Mouse (Mus musculus): Measurements from ENCODE around the gene Engase. TPM values are rescaled to one million over a fixed set of nuclear protein-coding genes. Genes with fewer than 3 reads are reported as not detected.
A peak's percentile ranks its signal among the peaks of the same experiment; 100 is the strongest.

The Engase gene
- polyA plus RNA-seq, 1 experiment from 2014 or later, result 7.2 TPM

DNA sequence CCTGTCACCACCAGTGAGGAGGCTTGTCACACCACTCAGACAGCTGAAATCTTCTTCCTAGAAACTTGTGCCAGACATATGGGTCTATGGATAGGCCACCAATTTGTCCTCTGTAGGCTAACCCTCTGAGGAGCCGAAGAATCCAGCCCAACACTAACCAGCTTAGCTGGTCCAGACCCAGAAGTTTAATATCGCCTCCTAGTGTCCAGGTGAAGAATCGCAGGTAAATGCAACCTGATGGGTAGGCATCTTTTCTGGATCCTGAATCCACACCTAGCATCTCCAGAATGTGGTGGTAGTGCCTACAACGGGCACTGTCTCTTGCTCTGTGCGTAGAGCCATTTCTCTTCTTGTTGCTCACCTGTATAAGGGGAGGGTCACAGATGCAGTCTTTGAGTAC is 43.6 kb downstream of the Engase start:
- Histone ChIP-seq H3K9ac (no peak overlapping the region), H3K27me3 (no peaks in the 10 kb centered on the region), H3K36me3 (no peaks in the 10 kb centered on the region), H3K4me2 (replicated peaks) (no peak overlapping the region), H3K4me3 (no peak overlapping the region), H3K27ac (no peak overlapping the region), H3K9me3 (replicated peaks) (no peaks in the 10 kb centered on the region), H3K4me1 (peaks cover 27% of the 10 kb centered on the region)
- no peak for ATAC-seq (ENCODE audit: low FRiP score)
- WGBS, result 56% methylated on average over 5 of the region's 5 CpGs

DNA sequence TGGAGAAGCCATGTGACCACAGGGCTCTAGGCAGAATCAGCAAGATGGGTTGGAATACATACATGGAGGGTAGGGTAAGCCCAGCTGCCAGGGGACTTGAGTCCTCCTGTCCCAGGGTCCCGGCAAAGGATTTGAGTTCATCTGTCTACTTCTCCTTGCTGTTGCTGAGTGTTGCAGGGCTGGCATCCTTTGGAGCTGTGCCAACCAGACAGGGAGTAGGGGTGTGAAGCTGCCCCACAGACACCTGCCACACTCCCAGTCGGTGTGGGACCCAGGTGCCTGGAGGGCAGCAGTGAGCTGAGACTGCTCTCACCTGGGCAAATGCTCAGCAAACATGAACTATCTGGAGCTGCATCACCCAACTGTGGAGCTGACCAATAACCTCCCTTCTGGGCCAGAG is 44.3 kb downstream of the Engase start:
- Histone ChIP-seq H3K4me3 (no peak overlapping the region), H3K36me3 (no peaks in the 10 kb centered on the region), H3K9ac (no peak overlapping the region), H3K9me3 (replicated peaks) (no peaks in the 10 kb centered on the region), H3K27ac (no peak overlapping the region), H3K4me1 (peaks cover 32% of the 10 kb centered on the region), H3K4me2 (replicated peaks) (no peak overlapping the region), H3K27me3 (no peaks in the 10 kb centered on the region)
- 86% methylated on average over 2 of the region's 2 CpGs for WGBS
- ATAC-seq (ENCODE audit: low FRiP score), result no peak

DNA sequence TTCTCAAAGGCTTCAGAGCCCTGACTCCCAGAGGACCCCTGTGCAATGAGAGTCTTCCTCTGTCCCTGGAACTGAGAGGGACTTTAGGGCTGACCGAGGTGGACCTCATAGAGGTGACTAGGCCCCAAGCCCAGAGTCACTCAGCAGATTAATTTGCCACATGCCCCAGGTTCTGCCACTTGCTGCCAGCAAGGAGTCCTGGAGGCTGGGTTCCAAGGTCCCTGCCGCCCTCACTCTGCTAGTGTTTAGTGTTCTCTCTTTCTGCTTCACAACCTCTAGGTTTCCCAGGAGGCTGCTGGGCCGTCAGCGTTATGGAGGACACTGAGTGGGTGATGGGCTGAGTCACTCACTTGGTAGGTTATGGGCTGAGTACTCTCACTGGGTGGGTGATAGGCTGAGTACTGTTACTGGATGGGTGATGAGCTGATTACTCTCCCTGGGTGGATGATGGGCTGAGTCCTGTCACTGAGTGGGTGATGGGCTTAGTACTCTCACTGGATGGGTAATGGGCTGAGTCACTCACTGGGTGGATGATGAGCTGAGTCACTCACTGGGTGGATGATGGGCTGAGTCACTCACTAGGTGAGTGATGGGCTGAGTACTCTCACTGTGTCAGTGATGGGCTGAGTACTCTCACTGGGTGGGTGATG is 47.0 kb downstream of the Engase start:
- no peak overlapping the region for H3K4me2 ChIP-seq (replicated peaks)
- ATAC-seq (ENCODE audit: low FRiP score), result no peak
- peaks cover 4% of the 10 kb centered on the region; the same call in 1 of the 2 replicates for H3K27me3 ChIP-seq
- H3K9ac ChIP-seq, result no peak overlapping the region
- H3K36me3 ChIP-seq, result no peaks in the 10 kb centered on the region
- H3K4me3 ChIP-seq, result no peak overlapping the region
- 70% methylated on average over 4 of the region's 4 CpGs for WGBS
- H3K4me1 ChIP-seq, result peaks cover 20% of the 10 kb centered on the region
- no peak overlapping the region for H3K27ac ChIP-seq
- H3K9me3 ChIP-seq (replicated peaks), result no peaks in the 10 kb centered on the region

- Histone ChIP-seq H3K4me2 (replicated peaks) (no peak overlapping the region), H3K27me3 (peaks cover 4% of the 10 kb centered on the region; the same call in 1 of the 2 replicates), H3K4me3 (no peak overlapping the region), H3K27ac (peak overlapping the region; percentile 73), H3K9ac (no peak overlapping the region), H3K36me3 (no peaks in the 10 kb centered on the region), H3K9me3 (replicated peaks) (no peaks in the 10 kb centered on the region), H3K4me1 (peaks cover 26% of the 10 kb centered on the region)
- peak; percentile 41; the same call in 1 of the 2 replicates for ATAC-seq (ENCODE audit: low FRiP score)
- 58% methylated on average over 11 of the region's 11 CpGs for WGBS
These were observed 48.4 kb downstream of the Engase start for GRCm38 (mm10) chr11:118525059-118525458.

DNA sequence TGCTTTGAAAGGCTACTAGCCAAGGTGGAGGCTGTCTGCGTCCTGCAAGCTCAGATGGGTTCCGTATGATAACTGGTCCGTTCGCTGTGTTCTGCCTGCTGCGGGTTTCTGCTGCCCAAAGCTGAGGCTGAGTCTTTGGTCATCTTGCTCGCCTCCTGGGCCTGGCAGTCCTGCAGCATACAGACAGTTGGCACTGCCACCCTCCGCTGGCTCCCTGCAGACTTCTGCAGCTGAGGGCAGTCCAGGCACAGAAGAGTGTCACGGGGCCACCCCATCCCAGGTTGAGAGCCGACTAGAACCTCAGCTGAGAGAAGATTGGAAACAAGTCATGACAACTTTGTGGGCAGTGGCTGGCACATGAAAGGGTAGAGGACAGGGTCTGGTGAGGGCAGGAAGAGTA is 52.1 kb downstream of the Engase start:
- Histone ChIP-seq H3K9ac (no peak overlapping the region), H3K9me3 (replicated peaks) (no peaks in the 10 kb centered on the region), H3K4me3 (no peak overlapping the region), H3K36me3 (no peaks in the 10 kb centered on the region), H3K27ac (no peak overlapping the region), H3K27me3 (peaks cover 4% of the 10 kb centered on the region; the same call in 1 of the 2 replicates), H3K4me1 (peaks cover 33% of the 10 kb centered on the region), H3K4me2 (replicated peaks) (no peak overlapping the region)
- WGBS, result 87% methylated on average over 9 of the region's 9 CpGs
- no peak for ATAC-seq (ENCODE audit: low FRiP score)

- H3K27ac ChIP-seq, result no peak overlapping the region; the same call in 1 of the 2 replicates
These were observed 53.7 kb downstream of the Engase start for GRCm38 (mm10) chr11:118530313-118530712.

DNA sequence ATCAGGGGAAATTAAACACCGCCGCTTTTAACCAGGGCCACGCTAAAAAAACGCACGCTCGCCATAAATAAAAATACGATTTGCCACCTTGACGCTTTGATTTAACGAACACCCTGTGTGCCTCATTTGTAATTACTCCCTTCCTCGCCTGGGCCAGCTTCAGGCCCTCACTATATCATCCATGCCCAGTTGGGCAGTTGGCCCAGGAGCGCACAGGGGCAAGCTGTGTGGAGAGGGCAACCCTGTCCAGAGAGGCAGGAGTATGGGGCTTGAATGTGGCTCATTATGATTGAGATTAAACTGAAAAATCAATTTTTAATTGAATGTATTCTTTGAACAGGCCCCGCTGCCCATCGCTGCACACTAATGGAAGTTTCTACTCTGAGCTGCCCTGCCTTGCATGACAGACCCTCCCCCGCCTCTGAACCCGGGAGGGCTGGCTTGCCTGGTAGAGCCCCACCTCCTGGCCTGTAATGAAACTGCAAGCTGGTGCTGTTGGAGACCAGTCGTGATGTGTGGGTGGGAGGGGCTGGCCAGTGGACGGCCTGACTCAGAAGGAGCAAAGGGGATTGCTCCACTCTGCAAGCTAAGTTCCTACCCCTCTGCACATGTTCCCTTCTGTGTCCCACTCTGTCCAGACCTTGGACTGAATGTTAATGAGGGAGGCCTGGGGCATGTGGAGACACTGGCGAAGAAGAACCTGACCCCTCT is 57.9 kb downstream of the Engase start:
- no peaks in the 10 kb centered on the region for H3K27me3 ChIP-seq
- peaks cover 41% of the 10 kb centered on the region for H3K4me1 ChIP-seq
- H3K27ac ChIP-seq, result no peak overlapping the region
- WGBS, result 30% methylated on average over 18 of the region's 18 CpGs
- no peaks in the 10 kb centered on the region for H3K9me3 ChIP-seq (replicated peaks)
- no peak overlapping the region for H3K4me3 ChIP-seq
- peak; percentile 58 for ATAC-seq (ENCODE audit: low FRiP score)
- H3K9ac ChIP-seq, result no peak overlapping the region
- no peaks in the 10 kb centered on the region for H3K36me3 ChIP-seq
- H3K4me2 ChIP-seq (replicated peaks), result no peak overlapping the region

More at GRCm38 (mm10) chr11:118530313-118530712, 53.7 kb downstream of the Engase start:
- Histone ChIP-seq H3K9me3 (replicated peaks) (no peaks in the 10 kb centered on the region), H3K36me3 (no peaks in the 10 kb centered on the region), H3K27me3 (peaks cover 4% of the 10 kb centered on the region; the same call in 1 of the 2 replicates), H3K4me1 (peaks cover 34% of the 10 kb centered on the region), H3K9ac (no peak overlapping the region), H3K4me3 (no peak overlapping the region), H3K4me2 (replicated peaks) (no peak overlapping the region)
- ATAC-seq (ENCODE audit: low FRiP score), result no peak
- WGBS, result 76% methylated on average over 8 of the region's 8 CpGs

DNA sequence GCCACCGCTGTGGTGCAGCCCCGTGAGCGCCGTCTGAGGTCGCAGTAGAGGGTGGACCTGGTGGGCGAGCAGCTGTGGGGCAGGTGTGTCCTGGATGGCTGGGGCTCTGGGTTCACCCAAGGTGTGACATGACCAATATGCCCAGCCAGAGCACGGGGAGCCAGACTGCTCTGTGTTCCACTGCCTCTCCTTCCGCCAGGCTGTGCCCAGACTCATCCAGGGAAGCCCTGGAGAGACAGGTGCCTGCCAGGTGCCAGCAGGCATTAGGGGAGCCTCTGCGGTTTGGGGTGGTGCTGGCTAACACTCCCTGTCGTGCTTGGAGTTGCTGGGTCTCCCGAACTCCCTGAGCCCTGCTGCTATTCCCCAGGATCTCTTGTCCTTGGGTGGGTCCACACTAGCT is 61.4 kb downstream of the Engase start:
- no peak overlapping the region for H3K4me2 ChIP-seq (replicated peaks)
- no peaks in the 10 kb centered on the region for H3K36me3 ChIP-seq
- H3K9me3 ChIP-seq (replicated peaks), result no peaks in the 10 kb centered on the region
- no peak for ATAC-seq (ENCODE audit: low FRiP score)
- H3K4me3 ChIP-seq, result no peak overlapping the region
- no peaks in the 10 kb centered on the region for H3K27me3 ChIP-seq
- no peak overlapping the region for H3K27ac ChIP-seq
- peaks cover 42% of the 10 kb centered on the region for H3K4me1 ChIP-seq
- WGBS, result 73% methylated on average over 11 of the region's 11 CpGs
- no peak overlapping the region for H3K9ac ChIP-seq

Other genes with a start within 250 kb of the Engase start
- gene Cyth1, start 228.2 kb upstream of the Engase start, polyA plus RNA-seq (2016; fragmentation: Nextera tagmentation; extraction: Ambion mirVana), result 29.0 and 33.5 TPM in 2 replicates
- 17.1 and 19.9 TPM in 2 replicates for gene Usp36, start 186.6 kb upstream of the Engase start, polyA plus RNA-seq (2016; fragmentation: Nextera tagmentation; extraction: Ambion mirVana)
- 0.43 and 0.48 TPM in 2 replicates for gene Cep295nl, start 134.3 kb upstream of the Engase start, polyA plus RNA-seq (2016; fragmentation: Nextera tagmentation; extraction: Ambion mirVana)
- gene Timp2, start 121.1 kb upstream of the Engase start, polyA plus RNA-seq (2016; fragmentation: Nextera tagmentation; extraction: Ambion mirVana), result 66.2 and 68.3 TPM in 2 replicates
- gene Lgals3bp, start 74.7 kb upstream of the Engase start, polyA plus RNA-seq (2016; fragmentation: Nextera tagmentation; extraction: Ambion mirVana), result 2.3 and 3.3 TPM in 2 replicates
- 28.4 and 31.3 TPM in 2 replicates for gene Cant1, start 57.7 kb upstream of the Engase start, polyA plus RNA-seq (2016; fragmentation: Nextera tagmentation; extraction: Ambion mirVana)
- gene C1qtnf1, start 48.6 kb upstream of the Engase start, polyA plus RNA-seq (2016; fragmentation: Nextera tagmentation; extraction: Ambion mirVana), result 3.0 and 4.4 TPM in 2 replicates

Measured in hindbrain, embryonic 12.5 days (tissue).